Mouse (Mus musculus) olfactory bulb, adult 2 months (tissue): ENCODE measurements around the gene Olfr155.

Experiments
- CTCF ChIP-seq: fragments of 200-500 bp; IDR thresholded peaks from 2 replicates; pipeline ENCODE4 v1.5.1; 2012; ENCODE audit warnings: low read depth, mild to moderate bottlenecking, low read length, moderate library complexity; ENCODE audit not compliant: insufficient read depth
- POLR2A ChIP-seq: fragments of 200-500 bp; IDR thresholded peaks from 2 replicates; pipeline ENCODE4 v1.6.1; 2012; ENCODE audit warnings: mild to moderate bottlenecking, low read depth, low read length, moderate library complexity; ENCODE audit not compliant: insufficient read depth

DNA sequence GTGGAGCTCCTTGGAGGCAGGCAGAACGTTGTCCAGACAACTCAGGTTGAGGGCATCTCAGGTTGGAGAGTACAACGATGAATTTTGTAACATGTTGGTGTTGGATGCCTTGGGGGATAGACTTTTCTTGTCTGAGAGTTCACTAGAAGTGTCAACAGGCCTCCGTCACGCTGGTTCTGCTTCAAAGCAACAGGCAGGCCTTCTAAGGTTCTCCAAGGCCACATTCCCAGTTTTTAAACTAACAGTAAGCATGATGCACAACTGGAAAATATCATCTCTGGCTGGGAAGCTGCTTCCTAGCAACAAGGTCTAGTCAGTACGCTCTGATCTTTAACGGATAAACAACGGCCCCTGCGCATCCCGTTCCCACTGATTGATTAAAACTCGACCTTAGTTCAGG is 18.5 kb downstream of the Olfr155 start:
- TF ChIP-seq POLR2A (no peak), CTCF (no peak)
